ENCODE assay signal across 8 mouse cellular contexts in the genomic region with DNA sequence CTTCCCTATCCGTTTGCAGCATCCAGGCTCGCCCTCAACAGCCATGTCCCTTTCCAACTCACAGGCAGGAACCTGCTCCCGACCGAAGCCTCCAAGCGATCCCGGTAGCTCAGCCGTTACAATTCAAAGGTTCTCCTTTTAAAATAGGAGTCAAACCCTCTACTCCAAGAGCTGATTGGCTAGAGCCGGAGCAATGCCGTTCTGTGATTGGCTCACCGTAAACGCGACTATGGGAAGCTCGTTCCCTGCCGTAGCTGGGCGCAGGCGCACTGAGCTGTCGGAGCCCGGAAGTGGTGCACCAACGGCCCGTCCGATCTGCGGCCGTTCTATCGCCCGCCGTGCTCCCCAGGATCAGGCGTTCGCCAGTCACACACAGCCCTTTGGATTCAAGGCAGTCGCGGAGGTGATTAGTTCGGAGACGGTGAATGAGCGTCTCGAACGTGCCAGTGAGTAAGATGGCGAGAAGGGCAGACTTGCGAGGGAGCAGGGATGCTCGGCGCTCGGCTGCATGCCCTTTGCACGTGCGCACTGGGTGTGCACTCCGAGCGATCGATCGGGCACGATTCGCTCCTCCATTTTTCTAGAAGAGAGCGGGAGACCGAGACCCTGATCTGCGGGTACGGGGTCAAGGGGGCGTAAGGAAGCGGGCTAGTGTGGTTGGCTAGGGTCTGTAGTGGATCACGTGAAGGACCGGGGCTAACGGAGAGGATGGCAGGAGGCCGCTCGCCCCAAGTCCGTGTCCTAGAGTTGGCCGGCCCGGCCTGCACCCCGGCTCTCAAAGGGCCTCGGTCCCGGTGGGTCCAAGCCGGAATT. TPM values are rescaled to one million over a fixed set of nuclear protein-coding genes. Genes with fewer than 3 reads are reported as not detected.
DNase-seq lines count a peak whose midpoint lies in the region; ATAC-seq and TF ChIP-seq lines count a peak whose summit lies in the region.

A gene (minus strand): TSS at position 125 of the 813 bp plus-strand sequence.
A gene (plus strand): TSS at position 271 of the 813 bp plus-strand sequence.

- H3K4me1 ChIP-seq in E14TG2a.4 (replicated peaks; ENCODE audit: low read depth, low read length), result peaks cover 64% of the 10 kb centered on the region
- peaks cover 34% of the 10 kb centered on the region for H3K4me1 ChIP-seq in forebrain, embryonic 12.5 days
- H3K4me1 ChIP-seq in heart, postnatal 0 days (ENCODE audit: control insufficient read depth, insufficient read depth), result peaks cover 14% of the 10 kb centered on the region
- peaks cover 35% of the 10 kb centered on the region for H3K4me1 ChIP-seq in liver, embryonic 16.5 days (ENCODE audit: control insufficient read depth, low read depth, low read length)
- peaks cover 38% of the 10 kb centered on the region for H3K4me1 ChIP-seq in neural tube, embryonic 13.5 days (replicated peaks)
- peaks cover 5% of the 10 kb centered on the region for H3K4me1 ChIP-seq in testis, adult 2 months (ENCODE audit: control insufficient read depth, insufficient read depth, low read length)

- peaks cover 63% of the 10 kb centered on the region for H3K36me3 ChIP-seq in E14TG2a.4 (ENCODE audit: insufficient read depth, low read length)
- peaks cover 57% of the 10 kb centered on the region for H3K36me3 ChIP-seq in forebrain, embryonic 12.5 days (replicated peaks)
- peaks cover 45% of the 10 kb centered on the region for H3K36me3 ChIP-seq in heart, postnatal 0 days (replicated peaks; ENCODE audit: control insufficient read depth, insufficient read depth, low read length)
- H3K36me3 ChIP-seq in liver, embryonic 16.5 days (ENCODE audit: control insufficient read depth, insufficient read depth), result peaks cover 48% of the 10 kb centered on the region
- H3K36me3 ChIP-seq in neural tube, embryonic 13.5 days, result peaks cover 40% of the 10 kb centered on the region
- H3K36me3 ChIP-seq in testis, adult 2 months (ENCODE audit: control insufficient read depth, insufficient read depth, low read length), result peaks cover 6% of the 10 kb centered on the region

- under 1% methylated on average over 66 of the region's 66 CpGs for WGBS in forebrain, embryonic 12.5 days
- under 1% methylated on average over 66 of the region's 66 CpGs for WGBS in heart, postnatal 0 days
- under 1% methylated on average over 66 of the region's 66 CpGs for WGBS in liver, embryonic 16.5 days (ENCODE audit: insufficient replicate concordance)
- under 1% methylated on average over 66 of the region's 66 CpGs for WGBS in neural tube, embryonic 13.5 days

- DNase-seq in c-Kit-positive CD71-positive TER-119-positive erythroid progenitor cells, embryonic 14.5 days (ENCODE audit: low spot score), result peak; percentile 96
- peak; percentile 94 for DNase-seq in heart, postnatal 0 days (ENCODE audit: low spot score)
- DNase-seq in kidney, postnatal 4 days, result peak; percentile 95 to 97

- TF ChIP-seq CTCF in E14TG2a.4 (conservative IDR thresholded peaks at IDR 0.05; ENCODE audit: low read length), result no peak
- no peak for TF ChIP-seq CTCF in heart, postnatal 0 days (IDR thresholded peaks at IDR 0.05; ENCODE audit: low read depth)
- TF ChIP-seq CTCF in testis, adult 2 months (IDR thresholded peaks at IDR 0.05; ENCODE audit: control insufficient read depth, insufficient read depth, insufficient replicate concordance, low read depth, low read length), result no peak; the same call in 1 of the 2 replicates

- H3K27me3 ChIP-seq in E14TG2a.4 (ENCODE audit: insufficient read depth, low read length), result no peaks in the 10 kb centered on the region
- no peaks in the 10 kb centered on the region for H3K27me3 ChIP-seq in forebrain, embryonic 12.5 days
- H3K27me3 ChIP-seq in heart, postnatal 0 days (ENCODE audit: control insufficient read depth, insufficient read depth, low read length), result no peaks in the 10 kb centered on the region
- H3K27me3 ChIP-seq in liver, embryonic 16.5 days (ENCODE audit: control insufficient read depth, insufficient read depth, low read depth, low read length), result no peaks in the 10 kb centered on the region
- H3K27me3 ChIP-seq in neural tube, embryonic 13.5 days, result no peaks in the 10 kb centered on the region
- no peaks in the 10 kb centered on the region for H3K27me3 ChIP-seq in testis, adult 2 months (ENCODE audit: control insufficient read depth, insufficient read depth, low read length)

- peak within 1 kb of the TSS; percentile 96 for H3K4me3 ChIP-seq in E14TG2a.4 (replicated peaks; ENCODE audit: low read length)
- H3K4me3 ChIP-seq in forebrain, embryonic 12.5 days (replicated peaks), result peak within 1 kb of the TSS; percentile 84
- peak within 1 kb of the TSS; percentile 99 for H3K4me3 ChIP-seq in heart, postnatal 0 days (ENCODE audit: low read depth, low read length)
- peak within 1 kb of the TSS; percentile 91 for H3K4me3 ChIP-seq in liver, embryonic 16.5 days (ENCODE audit: low read depth, low read length)
- H3K4me3 ChIP-seq in neural tube, embryonic 13.5 days, result peak within 1 kb of the TSS; percentile 96
- peak within 1 kb of the TSS; percentile 99 for H3K4me3 ChIP-seq in testis, adult 2 months (ENCODE audit: control insufficient read depth, low read depth, low read length)

- TF ChIP-seq EP300 in heart, postnatal 0 days (IDR thresholded peaks at IDR 0.05; ENCODE audit: low read depth), result 0 out of 2 replicates have a peak, but pooled peaks have one; percentile 52

- peak; percentile 63 for TF ChIP-seq POLR2A in testis, adult 2 months (IDR thresholded peaks at IDR 0.05; ENCODE audit: control insufficient read depth, low read depth, low read length)

- peak within 1 kb of the TSS; percentile 90 for H3K27ac ChIP-seq in forebrain, embryonic 12.5 days
- peak within 1 kb of the TSS; percentile 87 for H3K27ac ChIP-seq in heart, postnatal 0 days (ENCODE audit: low read depth)
- peak within 1 kb of the TSS; percentile 84 for H3K27ac ChIP-seq in liver, embryonic 16.5 days (ENCODE audit: low read length)
- H3K27ac ChIP-seq in neural tube, embryonic 13.5 days (replicated peaks), result peak within 1 kb of the TSS; percentile 89
- peak within 1 kb of the TSS; percentile 100 for H3K27ac ChIP-seq in testis, adult 2 months (ENCODE audit: control insufficient read depth, insufficient read depth, low read depth, low read length)

- H3K9ac ChIP-seq in forebrain, embryonic 12.5 days, result peak within 1 kb of the TSS; percentile 84
- H3K9ac ChIP-seq in heart, postnatal 0 days (replicated peaks; ENCODE audit: low read depth, low read length), result peak within 1 kb of the TSS; percentile 98
- peak within 1 kb of the TSS; percentile 94 for H3K9ac ChIP-seq in liver, embryonic 16.5 days (ENCODE audit: low read depth, low read length)
- H3K9ac ChIP-seq in neural tube, embryonic 13.5 days, result peak within 1 kb of the TSS; percentile 94

- H3K9me3 ChIP-seq in E14TG2a.4 (ENCODE audit: low read length), result no peaks in the 10 kb centered on the region
- no peaks in the 10 kb centered on the region for H3K9me3 ChIP-seq in forebrain, embryonic 12.5 days
- no peaks in the 10 kb centered on the region for H3K9me3 ChIP-seq in heart, postnatal 0 days (replicated peaks; ENCODE audit: control insufficient read depth, low read length)
- no peaks in the 10 kb centered on the region for H3K9me3 ChIP-seq in liver, embryonic 16.5 days (replicated peaks; ENCODE audit: control insufficient read depth, low read length)
- no peaks in the 10 kb centered on the region for H3K9me3 ChIP-seq in neural tube, embryonic 13.5 days

- peak; percentile 98 for ATAC-seq in forebrain, embryonic 12.5 days (ENCODE audit: low FRiP score)
- peak; percentile 98 for ATAC-seq in heart, postnatal 0 days (ENCODE audit: insufficient read depth, low read depth)
- peak; percentile 98 for ATAC-seq in liver, embryonic 16.5 days (ENCODE audit: low read depth)
- ATAC-seq in neural tube, embryonic 13.5 days (ENCODE audit: low read depth), result peak; percentile 98

- H3K4me2 ChIP-seq in forebrain, embryonic 12.5 days, result peak within 1 kb of the TSS; percentile 82
- H3K4me2 ChIP-seq in heart, postnatal 0 days (ENCODE audit: low read depth, low read length), result peak within 1 kb of the TSS; percentile 98
- H3K4me2 ChIP-seq in liver, embryonic 16.5 days (ENCODE audit: low read depth, low read length), result peak within 1 kb of the TSS; percentile 78
- peak within 1 kb of the TSS; percentile 86 for H3K4me2 ChIP-seq in neural tube, embryonic 13.5 days

RNA-seq across cellular contexts. Expression of the first gene that starts in this region (rescaled TPM):
- polyA plus RNA-seq in forebrain, embryonic 12.5 days (2016; fragmentation: Nextera tagmentation; extraction: Ambion mirVana), result 136 and 146 TPM in 2 replicates
- total RNA-seq in heart, postnatal 0 days (2014; rRNA removed; ENCODE audit: low replicate concordance), result 36.6 and 54.8 TPM in 2 replicates
- 23.9 and 25.5 TPM in 2 replicates for polyA plus RNA-seq in heart, postnatal 0 days (2015; fragmentation: Nextera tagmentation; extraction: Ambion mirVana)
- polyA plus RNA-seq in liver, embryonic 16.5 days (2015; fragmentation: Nextera tagmentation; extraction: Ambion mirVana), result 118 and 130 TPM in 2 replicates
- 20.9 and 23.3 TPM in 2 replicates for polyA plus RNA-seq in neural tube, embryonic 13.5 days (2015; fragmentation: Nextera tagmentation; extraction: Ambion mirVana)
- 74.5 and 87.6 TPM in 2 replicates for polyA plus RNA-seq in testis, adult 2 months (2012; rRNA removed)

RNA-seq across cellular contexts. Expression of the second gene that starts in this region (rescaled TPM):
- polyA plus RNA-seq in forebrain, embryonic 12.5 days (2016; fragmentation: Nextera tagmentation; extraction: Ambion mirVana), result 44.1 and 45.4 TPM in 2 replicates
- total RNA-seq in heart, postnatal 0 days (2014; rRNA removed; ENCODE audit: low replicate concordance), result 24.0 and 39.0 TPM in 2 replicates
- polyA plus RNA-seq in heart, postnatal 0 days (2015; fragmentation: Nextera tagmentation; extraction: Ambion mirVana), result 18.9 and 20.3 TPM in 2 replicates
- 18.8 and 19.6 TPM in 2 replicates for polyA plus RNA-seq in liver, embryonic 16.5 days (2015; fragmentation: Nextera tagmentation; extraction: Ambion mirVana)
- polyA plus RNA-seq in neural tube, embryonic 13.5 days (2015; fragmentation: Nextera tagmentation; extraction: Ambion mirVana), result 26.3 and 30.5 TPM in 2 replicates
- 158 and 175 TPM in 2 replicates for polyA plus RNA-seq in testis, adult 2 months (2012; rRNA removed)

Comparison
In these comparisons a context has a peak if more than half of its experiments do, and no peak if none do; other contexts are left out.
1. Peak in every context shown above with its lines: DNase-seq, ATAC-seq, H3K4me3 ChIP-seq and H3K27ac ChIP-seq.